In the genomic region with DNA sequence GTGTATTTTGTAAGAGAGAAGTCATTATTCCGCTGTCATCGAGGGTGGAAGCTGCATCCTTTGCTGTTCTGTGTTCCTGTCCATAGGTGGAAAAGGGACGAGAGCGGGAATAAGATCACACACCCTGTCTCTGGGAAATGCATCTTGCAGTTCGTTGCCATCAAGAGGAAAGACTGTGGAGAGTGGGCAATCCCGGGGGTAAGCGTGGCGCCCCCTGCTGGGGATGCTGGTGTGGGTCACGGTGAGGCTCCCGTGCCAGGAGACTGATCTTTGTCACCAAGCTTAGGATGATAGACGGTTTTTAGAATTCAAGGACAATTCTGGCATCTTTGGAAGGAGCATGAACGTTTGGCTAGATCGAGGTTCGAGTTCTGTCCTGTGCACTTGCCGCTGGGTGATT, we compare ENCODE assay signal across 8 mouse cellular contexts. TPM values are rescaled to one million over a fixed set of nuclear protein-coding genes. Genes with fewer than 3 reads are reported as not detected.
DNase-seq lines count a peak whose midpoint lies in the region; ATAC-seq lines count a peak whose summit lies in the region.

No protein-coding gene starts in this region.

- intact Hi-C loops in left cerebral cortex, postnatal 4 days (cut with DNase I): no loop called here
- intact Hi-C loops in left cerebral cortex, postnatal 36 days (cut with DNase I): no loop called here
- intact Hi-C loops in heart, postnatal 36 days (cut with DNase I): loop anchor here (5.0 kb wide), 1 partner anchor 56 kb away; no protein-coding TSS in a partner anchor

- peak; percentile 34 for DNase-seq in cerebellum, adult 8-10 months
- DNase-seq in left cerebral cortex, postnatal 4 days: peak; percentile 55
- no peak for DNase-seq in left cerebral cortex, postnatal 36 days (ENCODE audit: low spot score in 2 of 2)
- peak; percentile 65 for DNase-seq in adrenal gland, postnatal 25 days
- peak; percentile 52 to 65 for DNase-seq in heart, postnatal 36 days

- ATAC-seq in cerebellum, adult (ENCODE audit: insufficient number of reproducible peaks, low FRiP score, low TSS enrichment): no peak
- ATAC-seq in monocyte, adult 5-6 weeks (replicated peaks; ENCODE audit: insufficient number of reproducible peaks, low FRiP score, low TSS enrichment, poor library complexity, severe bottlenecking): peak; percentile 65; the same call in 1 of the 2 replicates
- no peak for ATAC-seq in erythroid progenitor cell, adult 5-6 weeks (replicated peaks; ENCODE audit: low FRiP score, poor library complexity, severe bottlenecking)

RNA-seq across cellular contexts. Expression of a gene that starts 11.9 kb away (rescaled TPM):
- total RNA-seq in left cerebral cortex, postnatal 4 days (2021): 10 to 100 TPM; 43.9 to 46.7 TPM
- total RNA-seq in left cerebral cortex, postnatal 36 days (2021): 10 to 100 TPM; 55.7 to 66.0 TPM
- 53.6 and 62.9 TPM in 2 replicates for total RNA-seq in adrenal gland, postnatal 25 days (2021)
- 10 to 100 TPM; 53.7 to 55.6 TPM for total RNA-seq in heart, postnatal 36 days (2021)
- 35.1 to 55.6 TPM (median 38.7 TPM) in 3 replicates for total RNA-seq in monocyte, adult 5-6 weeks (2017)
- 51.6 and 69.9 TPM in 2 replicates for total RNA-seq in erythroid progenitor cell, adult 5-6 weeks (2015; ENCODE audit: low replicate concordance)
- 59.2 and 61.9 TPM in 2 replicates for total RNA-seq in erythroid progenitor cell, adult 5-6 weeks (2017; ENCODE audit: low replicate concordance)

RNA-seq across cellular contexts. Expression of a gene that starts 19.4 kb away (rescaled TPM):
- not detected for total RNA-seq in left cerebral cortex, postnatal 4 days (2021)
- 1 to 10 TPM in 1 of 2 experiments, not detected in 1; 1.0 TPM for total RNA-seq in left cerebral cortex, postnatal 36 days (2021)
- not detected in 2 replicates for total RNA-seq in adrenal gland, postnatal 25 days (2021)
- not detected for total RNA-seq in heart, postnatal 36 days (2021)
- total RNA-seq in monocyte, adult 5-6 weeks (2017): not detected in 3 replicates
- total RNA-seq in erythroid progenitor cell, adult 5-6 weeks (2015; ENCODE audit: low replicate concordance): not detected in 2 replicates
- total RNA-seq in erythroid progenitor cell, adult 5-6 weeks (2017; ENCODE audit: low replicate concordance): not detected in 2 replicates

RNA-seq across cellular contexts. Expression of a gene that starts 36.3 kb away (rescaled TPM):
- 10 to 100 TPM; 20.2 to 22.6 TPM for total RNA-seq in left cerebral cortex, postnatal 4 days (2021)
- total RNA-seq in left cerebral cortex, postnatal 36 days (2021): 10 to 100 TPM; 42.5 to 46.7 TPM
- total RNA-seq in adrenal gland, postnatal 25 days (2021): 61.3 and 83.2 TPM in 2 replicates
- total RNA-seq in heart, postnatal 36 days (2021): 10 to 100 TPM; 32.2 to 37.5 TPM
- total RNA-seq in monocyte, adult 5-6 weeks (2017): 90.1 to 135 TPM (median 123 TPM) in 3 replicates
- total RNA-seq in erythroid progenitor cell, adult 5-6 weeks (2015; ENCODE audit: low replicate concordance): 10.8 and 18.0 TPM in 2 replicates
- 4.7 and 9.0 TPM in 2 replicates for total RNA-seq in erythroid progenitor cell, adult 5-6 weeks (2017; ENCODE audit: low replicate concordance)

RNA-seq across cellular contexts. Expression of a gene that starts 55.5 kb away (rescaled TPM):
- total RNA-seq in left cerebral cortex, postnatal 4 days (2021): 100 to 1,000 TPM; 465 to 498 TPM
- 1,000 to 10,000 TPM; 1,441 to 1,623 TPM for total RNA-seq in left cerebral cortex, postnatal 36 days (2021)
- total RNA-seq in adrenal gland, postnatal 25 days (2021): 24.7 and 25.0 TPM in 2 replicates
- 100 to 1,000 TPM; 218 to 246 TPM for total RNA-seq in heart, postnatal 36 days (2021)
- total RNA-seq in monocyte, adult 5-6 weeks (2017): not detected in 3 replicates
- not detected in 2 replicates for total RNA-seq in erythroid progenitor cell, adult 5-6 weeks (2015; ENCODE audit: low replicate concordance)
- not detected in 2 replicates for total RNA-seq in erythroid progenitor cell, adult 5-6 weeks (2017; ENCODE audit: low replicate concordance)

Comparison
In these comparisons a context has a peak if more than half of its experiments do, and no peak if none do; other contexts are left out.
1. DNase-seq: peak in cerebellum, adult 8-10 months (single experiment), left cerebral cortex, postnatal 4 days (single experiment), adrenal gland, postnatal 25 days (single experiment) and heart, postnatal 36 days (2 of 2); none in left cerebral cortex, postnatal 36 days (0 of 2).